Mouse (Mus musculus): ENCODE measurements at regions not wholly inside any gene's neighbourhood (a gene's known extent, or its start where the extent isn't known, plus 50 kb on each side); places are given as distances from the start of the nearest gene placed in this dataset.
A peak's percentile ranks its signal among the peaks of the same experiment; 100 is the strongest.

DNA sequence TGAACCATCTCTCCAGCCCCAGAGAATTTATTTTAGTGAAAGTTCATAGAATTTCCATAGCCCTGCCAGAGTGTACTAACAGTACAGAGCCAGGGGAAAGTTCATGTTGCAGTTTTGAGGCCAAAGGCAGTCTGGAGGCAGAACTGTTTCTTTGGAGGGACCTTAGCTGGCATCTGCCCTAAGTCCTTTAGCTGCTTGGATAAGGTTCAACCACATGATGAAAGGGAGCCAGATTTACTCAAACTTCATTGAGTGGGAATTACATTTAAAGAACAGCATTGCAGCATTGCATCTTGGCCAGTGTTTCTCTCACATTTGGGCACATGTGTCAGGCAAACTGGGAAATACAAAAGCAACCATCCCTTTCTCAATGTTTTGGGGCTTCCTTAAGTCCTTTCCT, 584.3 kb upstream of the Lcorl start:
- Histone ChIP-seq H3K4me3 (replicated peaks; ENCODE audit: low read depth, low read length) (no peak overlapping the region), H3K36me3 (ENCODE audit: control insufficient read depth, insufficient read depth, low read length) (no peaks in the 10 kb centered on the region), H3K27me3 (ENCODE audit: control insufficient read depth, insufficient read depth, low read length) (no peaks in the 10 kb centered on the region), H3K4me1 (ENCODE audit: control insufficient read depth, insufficient read depth, low read length) (no peaks in the 10 kb centered on the region), H3K27ac (replicated peaks; ENCODE audit: low read depth, low read length) (no peak overlapping the region), H3K4me2 (ENCODE audit: low read length) (no peak overlapping the region), H3K9me3 (ENCODE audit: control insufficient read depth, low read length) (no peaks in the 10 kb centered on the region), H3K9ac (replicated peaks; ENCODE audit: low read length) (no peak overlapping the region)
- no peak for ATAC-seq (ENCODE audit: low FRiP score, low TSS enrichment)
- no peak for DNase-seq

DNA sequence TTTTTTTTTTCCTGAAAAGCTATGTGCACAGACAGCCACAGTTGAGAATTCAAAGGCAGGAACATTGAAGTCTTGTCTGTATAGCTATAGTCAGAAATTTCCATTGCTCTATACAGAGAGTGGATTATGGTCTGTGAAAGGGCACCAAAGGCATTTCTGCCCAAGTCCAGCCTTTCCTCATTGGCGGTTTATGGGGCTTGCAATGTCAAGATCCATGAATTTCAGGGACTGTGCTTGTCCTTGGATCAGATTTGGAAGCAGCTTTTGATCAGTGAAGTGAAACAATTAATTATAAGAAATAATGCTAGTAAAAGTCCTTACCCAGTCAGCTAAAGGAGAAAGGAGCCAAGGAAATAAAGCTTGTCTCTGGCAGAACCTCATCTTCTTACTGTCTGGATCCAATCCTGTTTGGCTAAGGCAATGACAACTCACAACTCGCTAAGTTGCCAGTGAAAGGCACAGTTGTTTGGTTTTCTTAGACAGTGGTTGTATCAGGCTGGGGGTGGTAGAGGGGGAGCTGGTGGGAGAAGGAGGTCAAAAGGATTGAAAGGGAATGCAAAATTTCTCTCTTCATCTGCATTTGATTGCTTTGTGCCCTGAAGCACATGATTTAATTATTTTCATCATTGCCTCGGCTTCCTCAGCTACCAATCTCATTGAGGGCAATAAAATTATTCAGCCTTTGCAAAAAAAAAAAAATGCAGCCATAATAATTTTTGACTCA, 574.4 kb upstream of the Lcorl start:
- Histone ChIP-seq H3K4me2 (ENCODE audit: low read length) (no peak overlapping the region), H3K9me3 (ENCODE audit: control insufficient read depth, low read length) (no peaks in the 10 kb centered on the region), H3K36me3 (ENCODE audit: control insufficient read depth, insufficient read depth, low read length) (no peaks in the 10 kb centered on the region), H3K4me3 (replicated peaks; ENCODE audit: low read depth, low read length) (no peak overlapping the region), H3K9ac (replicated peaks; ENCODE audit: low read length) (no peak overlapping the region), H3K27ac (replicated peaks; ENCODE audit: low read depth, low read length) (no peak overlapping the region), H3K27me3 (ENCODE audit: control insufficient read depth, insufficient read depth, low read length) (no peaks in the 10 kb centered on the region), H3K4me1 (ENCODE audit: control insufficient read depth, insufficient read depth, low read length) (no peaks in the 10 kb centered on the region)
- ATAC-seq (ENCODE audit: low FRiP score, low TSS enrichment) (no peak), DNase-seq (no peak)
- WGBS = 31% methylated on average over 3 of the region's 3 CpGs

DNA sequence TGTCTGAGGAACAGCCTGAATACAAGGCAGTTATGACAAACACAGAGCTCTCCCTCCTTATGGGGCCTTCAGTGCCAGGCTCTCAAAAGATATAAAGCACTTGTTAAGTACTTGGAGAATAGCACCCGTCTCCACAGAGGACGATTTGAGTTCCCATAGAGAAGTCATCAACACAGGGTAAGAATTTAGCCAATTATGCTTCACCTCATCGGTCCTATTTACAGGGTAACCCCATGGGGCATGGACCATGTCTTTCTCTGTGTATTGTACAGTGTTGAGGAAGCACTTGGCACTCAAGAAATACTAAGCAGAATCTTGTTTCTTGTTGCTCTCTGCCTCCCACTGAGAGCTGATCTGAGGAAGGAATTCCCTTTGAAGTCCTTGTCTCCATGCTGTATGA, 565.3 kb upstream of the Lcorl start:
- ATAC-seq (ENCODE audit: low FRiP score, low TSS enrichment) (no peak), DNase-seq (no peak)

DNA sequence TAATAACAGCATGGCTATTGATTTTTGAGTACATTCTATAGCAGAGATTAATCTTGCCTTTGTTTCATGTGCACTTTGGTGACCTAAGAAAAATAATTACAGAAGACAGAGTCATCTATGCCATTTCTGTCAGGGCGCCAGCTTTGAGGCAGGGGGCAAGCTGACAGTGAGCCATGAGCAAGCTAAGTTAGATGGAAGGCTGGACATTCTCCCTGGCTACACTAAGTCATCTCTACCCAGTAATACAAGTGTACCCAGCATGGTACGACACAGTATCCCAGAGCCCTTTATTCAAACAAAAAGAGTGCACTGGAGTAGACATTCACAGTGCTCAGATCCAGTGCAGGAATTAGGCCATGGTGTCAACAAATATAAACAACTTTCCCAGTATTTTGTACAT, 549.6 kb upstream of the Lcorl start:
- no peak for ATAC-seq (ENCODE audit: low FRiP score, low TSS enrichment)
- H3K4me2 ChIP-seq (ENCODE audit: low read length) = no peak overlapping the region
- no peaks in the 10 kb centered on the region for H3K36me3 ChIP-seq (ENCODE audit: control insufficient read depth, insufficient read depth, low read length)
- H3K27me3 ChIP-seq (ENCODE audit: control insufficient read depth, insufficient read depth, low read length) = no peaks in the 10 kb centered on the region
- no peak overlapping the region for H3K27ac ChIP-seq (replicated peaks; ENCODE audit: low read depth, low read length)
- H3K9me3 ChIP-seq (ENCODE audit: control insufficient read depth, low read length) = no peaks in the 10 kb centered on the region
- WGBS = 66% methylated on average over 2 of the region's 2 CpGs
- no peak overlapping the region for H3K9ac ChIP-seq (replicated peaks; ENCODE audit: low read length)
- no peak overlapping the region for H3K4me3 ChIP-seq (replicated peaks; ENCODE audit: low read depth, low read length)
- peaks cover 4% of the 10 kb centered on the region; the same call in 1 of the 2 replicates for H3K4me1 ChIP-seq (ENCODE audit: control insufficient read depth, insufficient read depth, low read length)
- no peak for DNase-seq

More for the DNA sequence above, 565.3 kb upstream of the Lcorl start:
- no peak overlapping the region for H3K9ac ChIP-seq (replicated peaks; ENCODE audit: low read length)
- H3K36me3 ChIP-seq (ENCODE audit: control insufficient read depth, insufficient read depth, low read length) = no peaks in the 10 kb centered on the region
- no peak overlapping the region for H3K4me3 ChIP-seq (replicated peaks; ENCODE audit: low read depth, low read length)
- H3K4me2 ChIP-seq (ENCODE audit: low read length) = no peak overlapping the region
- WGBS = 60% methylated on average over 3 of the region's 3 CpGs
- H3K4me1 ChIP-seq (ENCODE audit: control insufficient read depth, insufficient read depth, low read length) = no peaks in the 10 kb centered on the region
- H3K27ac ChIP-seq (replicated peaks; ENCODE audit: low read depth, low read length) = no peak overlapping the region
- H3K9me3 ChIP-seq (ENCODE audit: control insufficient read depth, low read length) = no peaks in the 10 kb centered on the region
- no peaks in the 10 kb centered on the region for H3K27me3 ChIP-seq (ENCODE audit: control insufficient read depth, insufficient read depth, low read length)

DNA sequence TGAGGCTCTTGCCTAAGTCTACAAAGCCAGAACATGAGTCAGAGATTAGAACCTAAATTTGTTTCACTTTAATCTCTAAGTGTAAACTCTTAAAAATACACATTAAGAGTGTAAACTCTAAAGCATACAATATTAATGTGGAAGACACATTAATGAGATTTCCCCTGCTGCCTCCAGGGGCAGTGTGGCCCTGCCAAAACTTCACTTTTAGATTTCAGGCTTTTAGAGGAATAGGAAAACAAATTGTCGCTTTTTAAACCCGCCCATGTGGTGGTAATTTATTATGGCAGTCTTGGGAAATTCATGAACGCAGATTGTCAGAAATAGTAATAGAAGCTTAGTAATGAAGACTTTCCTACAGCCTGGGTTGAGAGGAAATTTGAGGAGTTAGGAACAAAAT, 549.0 kb upstream of the Lcorl start:
- 69% methylated on average over 3 of the region's 3 CpGs for WGBS
- Histone ChIP-seq H3K9me3 (ENCODE audit: control insufficient read depth, low read length) (no peaks in the 10 kb centered on the region), H3K4me1 (ENCODE audit: control insufficient read depth, insufficient read depth, low read length) (peaks cover 4% of the 10 kb centered on the region; the same call in 1 of the 2 replicates), H3K4me2 (ENCODE audit: low read length) (no peak overlapping the region), H3K9ac (replicated peaks; ENCODE audit: low read length) (no peak overlapping the region), H3K36me3 (ENCODE audit: control insufficient read depth, insufficient read depth, low read length) (no peaks in the 10 kb centered on the region), H3K4me3 (replicated peaks; ENCODE audit: low read depth, low read length) (no peak overlapping the region), H3K27ac (replicated peaks; ENCODE audit: low read depth, low read length) (no peak overlapping the region), H3K27me3 (ENCODE audit: control insufficient read depth, insufficient read depth, low read length) (no peaks in the 10 kb centered on the region)
- peak; percentile 24 for DNase-seq
- no peak for ATAC-seq (ENCODE audit: low FRiP score, low TSS enrichment)

DNA sequence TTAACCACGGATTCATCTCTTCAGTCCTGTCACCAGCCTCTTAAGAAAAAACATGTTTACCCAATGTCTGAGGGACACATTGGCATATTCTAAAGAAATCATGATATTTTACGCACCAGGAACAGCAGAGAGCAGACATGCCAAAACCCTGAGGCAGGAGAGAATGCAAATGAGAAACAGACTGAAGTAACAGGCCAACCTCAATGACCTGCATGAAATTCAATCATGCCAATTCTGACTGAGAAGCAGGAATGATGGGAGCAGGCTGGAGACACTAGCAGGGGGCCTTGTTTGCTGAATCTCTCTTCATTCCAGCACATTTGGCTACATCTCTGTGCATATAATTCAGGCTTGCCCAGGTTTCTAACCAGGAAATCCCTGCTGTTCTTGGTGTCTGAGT, 529.2 kb upstream of the Lcorl start:
- Histone ChIP-seq H3K27me3 (ENCODE audit: control insufficient read depth, insufficient read depth, low read length) (no peaks in the 10 kb centered on the region), H3K9ac (replicated peaks; ENCODE audit: low read length) (no peak overlapping the region), H3K27ac (replicated peaks; ENCODE audit: low read depth, low read length) (no peak overlapping the region), H3K4me2 (ENCODE audit: low read length) (no peak overlapping the region), H3K4me3 (replicated peaks; ENCODE audit: low read depth, low read length) (no peak overlapping the region), H3K36me3 (ENCODE audit: control insufficient read depth, insufficient read depth, low read length) (no peaks in the 10 kb centered on the region), H3K9me3 (ENCODE audit: control insufficient read depth, low read length) (no peaks in the 10 kb centered on the region), H3K4me1 (ENCODE audit: control insufficient read depth, insufficient read depth, low read length) (no peaks in the 10 kb centered on the region)
- WGBS = 76% methylated on average over 2 of the region's 2 CpGs
- ATAC-seq (ENCODE audit: low FRiP score, low TSS enrichment) = no peak
- no peak for DNase-seq

DNA sequence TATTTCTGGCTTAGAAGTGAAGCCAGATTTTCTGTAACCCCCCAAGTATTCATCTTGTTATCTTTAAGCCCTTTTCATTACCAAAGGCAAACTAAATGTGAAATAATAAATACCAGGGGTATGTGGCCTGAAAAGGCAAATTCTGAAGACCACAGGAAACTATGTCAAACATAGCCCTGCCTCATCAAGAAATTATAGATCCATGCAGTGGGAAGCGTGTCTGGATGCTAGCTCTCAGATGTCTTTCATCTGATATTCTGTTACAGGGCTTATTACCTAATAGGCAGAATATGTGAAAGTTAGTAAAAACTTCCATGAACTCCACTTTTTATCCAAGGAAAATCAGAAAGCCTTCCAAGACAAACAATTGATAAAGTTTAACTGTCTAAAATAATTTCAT, 509.9 kb upstream of the Lcorl start:
- Histone ChIP-seq H3K4me3 (replicated peaks; ENCODE audit: low read depth, low read length) (no peak overlapping the region), H3K27ac (replicated peaks; ENCODE audit: low read depth, low read length) (no peak overlapping the region), H3K9ac (replicated peaks; ENCODE audit: low read length) (no peak overlapping the region), H3K4me2 (ENCODE audit: low read length) (no peak overlapping the region), H3K9me3 (ENCODE audit: control insufficient read depth, low read length) (no peaks in the 10 kb centered on the region), H3K36me3 (ENCODE audit: control insufficient read depth, insufficient read depth, low read length) (no peaks in the 10 kb centered on the region), H3K4me1 (ENCODE audit: control insufficient read depth, insufficient read depth, low read length) (no peaks in the 10 kb centered on the region), H3K27me3 (ENCODE audit: control insufficient read depth, insufficient read depth, low read length) (no peaks in the 10 kb centered on the region)
- DNase-seq = no peak
- ATAC-seq (ENCODE audit: low FRiP score, low TSS enrichment) = no peak
- 85% methylated on average over 1 of the region's 1 CpGs for WGBS

DNA sequence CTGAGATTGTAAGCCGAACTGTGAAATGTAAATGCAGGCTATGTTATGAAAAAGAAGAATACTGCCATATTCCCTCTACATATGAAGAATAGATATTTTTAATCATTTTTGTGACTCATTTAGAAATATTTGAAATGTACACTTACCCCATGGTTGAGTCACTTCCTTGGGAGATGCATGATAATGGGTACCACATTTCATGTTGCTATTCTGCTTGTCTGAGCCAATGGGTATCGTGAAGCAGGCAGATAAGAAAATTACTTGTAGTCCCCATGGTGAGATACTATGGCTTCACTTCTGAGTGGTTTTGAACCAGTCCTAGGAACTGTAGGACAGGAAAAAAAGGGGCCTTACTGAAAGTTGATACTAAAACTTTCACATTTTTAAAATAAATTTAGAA, 506.2 kb upstream of the Lcorl start:
- no peaks in the 10 kb centered on the region for H3K36me3 ChIP-seq (ENCODE audit: control insufficient read depth, insufficient read depth, low read length)
- H3K4me2 ChIP-seq (ENCODE audit: low read length) = no peak overlapping the region
- no peak for ATAC-seq (ENCODE audit: low FRiP score, low TSS enrichment)
- no peak overlapping the region for H3K4me3 ChIP-seq (replicated peaks; ENCODE audit: low read depth, low read length)
- no peaks in the 10 kb centered on the region for H3K27me3 ChIP-seq (ENCODE audit: control insufficient read depth, insufficient read depth, low read length)
- no peaks in the 10 kb centered on the region for H3K9me3 ChIP-seq (ENCODE audit: control insufficient read depth, low read length)
- H3K9ac ChIP-seq (replicated peaks; ENCODE audit: low read length) = no peak overlapping the region
- H3K4me1 ChIP-seq (ENCODE audit: control insufficient read depth, insufficient read depth, low read length) = no peaks in the 10 kb centered on the region
- no peak for DNase-seq
- no peak overlapping the region for H3K27ac ChIP-seq (replicated peaks; ENCODE audit: low read depth, low read length)
- 95% methylated on average over 2 of the region's 2 CpGs for WGBS

DNA sequence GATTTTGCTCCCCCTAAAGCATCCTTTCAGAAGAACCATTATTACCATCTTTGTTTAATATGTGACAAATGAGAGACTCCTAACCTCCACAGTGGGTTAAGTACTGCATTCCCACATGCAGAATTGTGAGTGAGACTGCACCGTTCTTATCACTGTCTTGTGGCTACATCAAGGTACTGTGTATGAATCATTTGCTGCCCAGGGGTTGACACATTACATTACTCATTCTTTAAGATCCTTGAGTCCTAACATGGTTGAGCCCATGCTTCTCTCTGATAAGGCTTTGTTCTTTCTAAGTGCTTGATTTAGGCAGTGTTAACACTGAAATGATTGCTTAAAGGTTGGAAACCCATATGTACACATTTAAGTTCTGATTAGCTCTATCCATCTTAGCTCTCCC, 504.2 kb upstream of the Lcorl start:
- H3K27ac ChIP-seq (replicated peaks; ENCODE audit: low read depth, low read length) = no peak overlapping the region
- H3K27me3 ChIP-seq (ENCODE audit: control insufficient read depth, insufficient read depth, low read length) = no peaks in the 10 kb centered on the region
- no peak overlapping the region for H3K4me3 ChIP-seq (replicated peaks; ENCODE audit: low read depth, low read length)
- H3K9me3 ChIP-seq (ENCODE audit: control insufficient read depth, low read length) = no peaks in the 10 kb centered on the region
- no peak for DNase-seq
- H3K9ac ChIP-seq (replicated peaks; ENCODE audit: low read length) = no peak overlapping the region
- no peak for ATAC-seq (ENCODE audit: low FRiP score, low TSS enrichment)
- 84% methylated on average over 1 of the region's 1 CpGs for WGBS
- no peak overlapping the region for H3K4me2 ChIP-seq (ENCODE audit: low read length)
- no peaks in the 10 kb centered on the region for H3K4me1 ChIP-seq (ENCODE audit: control insufficient read depth, insufficient read depth, low read length)
- H3K36me3 ChIP-seq (ENCODE audit: control insufficient read depth, insufficient read depth, low read length) = no peaks in the 10 kb centered on the region

Measured in midbrain, embryonic 14.5 days (tissue).